In the genomic region with DNA sequence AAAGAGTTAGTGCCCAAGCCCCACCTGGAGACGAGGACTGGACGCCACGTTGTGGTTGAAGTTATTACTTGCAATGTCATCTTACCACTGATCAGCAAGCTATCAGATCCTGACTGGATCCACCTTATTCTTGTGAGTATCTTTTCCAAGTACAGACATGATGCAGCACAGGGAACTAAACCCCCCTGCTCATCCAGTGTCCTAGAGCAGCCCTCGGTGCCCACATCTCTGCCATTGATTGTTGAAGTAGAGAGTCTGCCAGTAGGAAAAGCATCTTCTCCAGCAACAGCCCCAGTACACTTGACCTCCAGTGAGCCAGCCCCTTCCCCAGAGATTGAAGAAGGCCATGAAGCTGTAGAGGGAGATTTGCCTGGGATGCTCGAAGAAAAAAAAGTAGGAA, we compare ENCODE assay signal across 11 mouse cellular contexts. TPM values are rescaled to one million over a fixed set of nuclear protein-coding genes. Genes with fewer than 3 reads are reported as not detected.
A peak's percentile ranks its signal among the peaks of the same experiment; 100 is the strongest.
DNase-seq lines count a peak whose midpoint lies in the region; ATAC-seq lines count a peak whose summit lies in the region.
"Had no signal": no experiment of that assay in that cellular context is flagged by ENCODE, and none has a peak within 500 bp of the region (broad histone marks: within the 10 kb centered on the region; RNA-seq: fewer than 3 reads in every experiment).

No protein-coding gene starts in this region.

- H3K36me3 ChIP-seq in kidney, embryonic 14.5 days (ENCODE audit: control insufficient read depth, insufficient read depth, low read length) = peaks cover 12% of the 10 kb centered on the region
- no peaks in the 10 kb centered on the region; the same call in 1 of the 2 replicates for H3K36me3 ChIP-seq in embryonic facial prominence, embryonic 11.5 days (replicated peaks; ENCODE audit: control insufficient read depth, insufficient read depth, low read depth, low read length)
- H3K36me3 ChIP-seq in forebrain, embryonic 15.5 days = peaks cover 4% of the 10 kb centered on the region
- peaks cover 18% of the 10 kb centered on the region for H3K36me3 ChIP-seq in midbrain, embryonic 13.5 days

- H3K4me1 ChIP-seq in kidney, embryonic 14.5 days (ENCODE audit: control insufficient read depth, insufficient read depth, low read length) = peaks cover 18% of the 10 kb centered on the region
- no peaks in the 10 kb centered on the region; the same call in 1 of the 2 replicates for H3K4me1 ChIP-seq in embryonic facial prominence, embryonic 11.5 days (ENCODE audit: control insufficient read depth, insufficient read depth, low read length)
- H3K4me1 ChIP-seq in forebrain, embryonic 15.5 days = peaks cover 37% of the 10 kb centered on the region
- peaks cover 38% of the 10 kb centered on the region for H3K4me1 ChIP-seq in midbrain, embryonic 13.5 days (replicated peaks)

- H3K27me3 ChIP-seq in kidney, embryonic 14.5 days (ENCODE audit: control insufficient read depth, insufficient read depth, low read length) = no peaks in the 10 kb centered on the region
- no peaks in the 10 kb centered on the region for H3K27me3 ChIP-seq in embryonic facial prominence, embryonic 11.5 days (ENCODE audit: control insufficient read depth, insufficient read depth, low read length)
- no peaks in the 10 kb centered on the region for H3K27me3 ChIP-seq in forebrain, embryonic 15.5 days
- H3K27me3 ChIP-seq in midbrain, embryonic 13.5 days = no peaks in the 10 kb centered on the region

- no peak overlapping the region; the same call in 1 of the 2 replicates for H3K4me2 ChIP-seq in kidney, embryonic 14.5 days (replicated peaks; ENCODE audit: low read depth, low read length)
- H3K4me2 ChIP-seq in embryonic facial prominence, embryonic 11.5 days (ENCODE audit: low read depth, low read length) = peak overlapping the region; percentile 80; the same call in 1 of the 2 replicates
- peak overlapping the region; percentile 81 for H3K4me2 ChIP-seq in forebrain, embryonic 15.5 days (replicated peaks)
- H3K4me2 ChIP-seq in midbrain, embryonic 13.5 days (replicated peaks) = peak overlapping the region; percentile 73

- DNase-seq in kidney, postnatal 4 days = no peak
- no peak for DNase-seq in embryonic facial prominence, embryonic 11.5 days (ENCODE audit: low spot score)
- no peak for DNase-seq in urinary bladder, postnatal 36 days (ENCODE audit: low spot score in 2 of 2)
- DNase-seq in cerebellum, postnatal 4 days (ENCODE audit: low spot score in 2 of 2) = no peak
- DNase-seq: cerebellum, postnatal 36 days; gastrocnemius, postnatal 10 days; kidney, postnatal 10 days had no signal

- H3K27ac ChIP-seq in kidney, embryonic 14.5 days (ENCODE audit: low read depth, low read length) = no peak overlapping the region
- no peak overlapping the region for H3K27ac ChIP-seq in embryonic facial prominence, embryonic 11.5 days (replicated peaks; ENCODE audit: low read depth, low read length)
- no peak overlapping the region for H3K27ac ChIP-seq in forebrain, embryonic 15.5 days (replicated peaks)
- H3K27ac ChIP-seq in midbrain, embryonic 13.5 days = no peak overlapping the region

- ATAC-seq in kidney, embryonic 14.5 days (ENCODE audit: low FRiP score, low TSS enrichment) = no peak
- no peak for ATAC-seq in embryonic facial prominence, embryonic 11.5 days (replicated peaks; ENCODE audit: insufficient number of reproducible peaks, low FRiP score, low TSS enrichment, low read depth)
- no peak for ATAC-seq in forebrain, embryonic 15.5 days (replicated peaks)
- no peak for ATAC-seq in midbrain, embryonic 13.5 days
- ATAC-seq in erythroid progenitor cell, adult 5-6 weeks (replicated peaks; ENCODE audit: low FRiP score, poor library complexity, severe bottlenecking) = no peak

- peak overlapping the region; percentile 74; the same call in 1 of the 2 replicates for H3K9ac ChIP-seq in kidney, embryonic 14.5 days (ENCODE audit: low read depth, low read length)
- H3K9ac ChIP-seq in embryonic facial prominence, embryonic 11.5 days (replicated peaks; ENCODE audit: low read length) = no peak overlapping the region
- no peak overlapping the region for H3K9ac ChIP-seq in forebrain, embryonic 15.5 days (replicated peaks)
- H3K9ac ChIP-seq in midbrain, embryonic 13.5 days (replicated peaks) = peak overlapping the region; percentile 82

- no peaks in the 10 kb centered on the region for H3K9me3 ChIP-seq in kidney, embryonic 14.5 days (ENCODE audit: control insufficient read depth, low read length)
- H3K9me3 ChIP-seq in embryonic facial prominence, embryonic 11.5 days (replicated peaks; ENCODE audit: control insufficient read depth, low read length) = no peaks in the 10 kb centered on the region
- no peaks in the 10 kb centered on the region for H3K9me3 ChIP-seq in forebrain, embryonic 15.5 days
- no peaks in the 10 kb centered on the region for H3K9me3 ChIP-seq in midbrain, embryonic 13.5 days

- H3K4me3 ChIP-seq in kidney, embryonic 14.5 days (ENCODE audit: low read length) = 0 out of 2 replicates have a peak overlapping the region, but pooled peaks have one; percentile 58
- H3K4me3 ChIP-seq in embryonic facial prominence, embryonic 11.5 days (ENCODE audit: low read depth, low read length) = no peak overlapping the region
- no peak overlapping the region for H3K4me3 ChIP-seq in forebrain, embryonic 15.5 days
- H3K4me3 ChIP-seq in midbrain, embryonic 13.5 days (replicated peaks) = peak overlapping the region; percentile 84

- 78% methylated on average over 5 of the region's 5 CpGs for WGBS in kidney, embryonic 14.5 days
- WGBS in embryonic facial prominence, embryonic 11.5 days = 87% methylated on average over 5 of the region's 5 CpGs
- 95% methylated on average over 5 of the region's 5 CpGs for WGBS in forebrain, embryonic 15.5 days
- 95% methylated on average over 5 of the region's 5 CpGs for WGBS in midbrain, embryonic 13.5 days

RNA-seq across cellular contexts. Expression of a gene that starts 1.3 kb away (rescaled TPM):
- polyA plus RNA-seq in kidney, embryonic 14.5 days (2014; fragmentation: Nextera tagmentation; extraction: Ambion mirVana) = 9.6 and 23.4 TPM in 2 replicates
- 22.6 and 22.8 TPM in 2 replicates for polyA plus RNA-seq in embryonic facial prominence, embryonic 11.5 days (2014; fragmentation: Nextera tagmentation; extraction: Ambion mirVana)
- polyA plus RNA-seq in forebrain, embryonic 15.5 days (2015; fragmentation: Nextera tagmentation; extraction: Ambion mirVana) = 17.8 and 20.7 TPM in 2 replicates
- 23.2 and 23.3 TPM in 2 replicates for polyA plus RNA-seq in midbrain, embryonic 13.5 days (2015; fragmentation: Nextera tagmentation; extraction: Ambion mirVana)
- total RNA-seq in erythroid progenitor cell, adult 5-6 weeks (2015; ENCODE audit: low replicate concordance) = 2.5 and 4.6 TPM in 2 replicates
- total RNA-seq in erythroid progenitor cell, adult 5-6 weeks (2017; ENCODE audit: low replicate concordance) = 2.8 and 6.5 TPM in 2 replicates

Comparison
In these comparisons a context has a peak if more than half of its experiments do, and no peak if none do; other contexts are left out.
1. H3K4me3 ChIP-seq: peak in kidney, embryonic 14.5 days (single experiment) and midbrain, embryonic 13.5 days (single experiment); none in embryonic facial prominence, embryonic 11.5 days (single experiment) and forebrain, embryonic 15.5 days (single experiment).
2. H3K9ac ChIP-seq: peak in kidney, embryonic 14.5 days (single experiment) and midbrain, embryonic 13.5 days (single experiment); none in embryonic facial prominence, embryonic 11.5 days (single experiment) and forebrain, embryonic 15.5 days (single experiment).